Mouse (Mus musculus): ENCODE results near the gene Azgp1. TPM values are rescaled to one million over a fixed set of nuclear protein-coding genes. Genes with fewer than 3 reads are reported as not detected.
A peak's percentile ranks its signal among the peaks of the same experiment; 100 is the strongest.
"Not testable (repeated sequence)": the region's sequence is repeated elsewhere in the genome, so short reads cannot be mapped to it uniquely, and the experiment has no call there.

The Azgp1 gene
- not detected in 2 replicates for polyA plus RNA-seq (2012; ENCODE audit: insufficient read depth, insufficient read length, low replicate concordance, missing spikeins)

- TF ChIP-seq POLR2A (IDR thresholded peaks at IDR 0.05; ENCODE audit: insufficient read depth, low read depth, low read length) (no peak), CTCF (IDR thresholded peaks at IDR 0.05; ENCODE audit: insufficient read depth, low read depth, low read length) (no peak)
- no peak within 1 kb of the TSS for H3K27ac ChIP-seq (ENCODE audit: insufficient read depth, low read depth, low read length)
- WGBS, result 61% methylated on average over 4 of the region's 4 CpGs
Measured at GRCm38 (mm10) chr5:137981300-137981699, at the start of gene Azgp1. Gene Azgp1, plus strand, starts transcription at chr5:137981520.

GRCm38 (mm10) chr5:137933934-137934333, 47.4 kb upstream of the Azgp1 start:
- H3K4me3 ChIP-seq (ENCODE audit: insufficient read depth, low read depth, low read length); H3K4me1 ChIP-seq (ENCODE audit: control insufficient read depth, insufficient read depth, low read length); H3K27ac ChIP-seq (ENCODE audit: insufficient read depth, low read depth, low read length): not testable (repeated sequence)
- WGBS, result 56% methylated on average over 2 of the region's 2 CpGs

More at GRCm38 (mm10) chr5:137981300-137981699, at the start of gene Azgp1:
- H3K4me1 ChIP-seq (ENCODE audit: control insufficient read depth, insufficient read depth, low read length), result no peaks in the 10 kb centered on the region
- H3K4me3 ChIP-seq (ENCODE audit: insufficient read depth, low read depth, low read length), result no peak within 1 kb of the TSS

- 93% methylated on average over 2 of the region's 2 CpGs for WGBS
- no peak overlapping the region for H3K4me3 ChIP-seq (ENCODE audit: insufficient read depth, low read depth, low read length)
- no peaks in the 10 kb centered on the region for H3K4me1 ChIP-seq (ENCODE audit: control insufficient read depth, insufficient read depth, low read length)
- no peak for TF ChIP-seq POLR2A (IDR thresholded peaks at IDR 0.05; ENCODE audit: insufficient read depth, low read depth, low read length)
- no peak for TF ChIP-seq CTCF (IDR thresholded peaks at IDR 0.05; ENCODE audit: insufficient read depth, low read depth, low read length)
- H3K27ac ChIP-seq (ENCODE audit: insufficient read depth, low read depth, low read length), result no peak overlapping the region
Measured at GRCm38 (mm10) chr5:137936486-137936885, 44.8 kb upstream of the Azgp1 start.

GRCm38 (mm10) chr5:137937238-137937637, 44.1 kb upstream of the Azgp1 start:
- no peak overlapping the region for H3K4me3 ChIP-seq (ENCODE audit: insufficient read depth, low read depth, low read length)
- no peak overlapping the region for H3K27ac ChIP-seq (ENCODE audit: insufficient read depth, low read depth, low read length)
- TF ChIP-seq CTCF (IDR thresholded peaks at IDR 0.05; ENCODE audit: insufficient read depth, low read depth, low read length), result no peak
- TF ChIP-seq POLR2A (IDR thresholded peaks at IDR 0.05; ENCODE audit: insufficient read depth, low read depth, low read length), result no peak
- H3K4me1 ChIP-seq (ENCODE audit: control insufficient read depth, insufficient read depth, low read length), result no peaks in the 10 kb centered on the region
- WGBS, result 67% methylated on average over 4 of the region's 4 CpGs

- TF ChIP-seq POLR2A (IDR thresholded peaks at IDR 0.05; ENCODE audit: insufficient read depth, low read depth, low read length) (no peak), CTCF (IDR thresholded peaks at IDR 0.05; ENCODE audit: insufficient read depth, low read depth, low read length) (no peak)
- no peak overlapping the region for H3K4me3 ChIP-seq (ENCODE audit: insufficient read depth, low read depth, low read length)
- 61% methylated on average over 4 of the region's 4 CpGs for WGBS
- H3K27ac ChIP-seq (ENCODE audit: insufficient read depth, low read depth, low read length), result no peak overlapping the region
- H3K4me1 ChIP-seq (ENCODE audit: control insufficient read depth, insufficient read depth, low read length), result no peaks in the 10 kb centered on the region
Measured at GRCm38 (mm10) chr5:137940948-137941347, 40.4 kb upstream of the Azgp1 start.

- Histone ChIP-seq H3K27ac (ENCODE audit: insufficient read depth, low read depth, low read length) (no peak overlapping the region), H3K4me1 (ENCODE audit: control insufficient read depth, insufficient read depth, low read length) (no peaks in the 10 kb centered on the region), H3K4me3 (ENCODE audit: insufficient read depth, low read depth, low read length) (no peak overlapping the region)
- TF ChIP-seq POLR2A (IDR thresholded peaks at IDR 0.05; ENCODE audit: insufficient read depth, low read depth, low read length) (no peak), CTCF (IDR thresholded peaks at IDR 0.05; ENCODE audit: insufficient read depth, low read depth, low read length) (no peak)
- WGBS, result 76% methylated on average over 1 of the region's 1 CpGs
Measured at GRCm38 (mm10) chr5:137943133-137943532, 38.2 kb upstream of the Azgp1 start.

- Histone ChIP-seq H3K4me1 (ENCODE audit: control insufficient read depth, insufficient read depth, low read length) (no peaks in the 10 kb centered on the region), H3K4me3 (ENCODE audit: insufficient read depth, low read depth, low read length) (no peak overlapping the region), H3K27ac (ENCODE audit: insufficient read depth, low read depth, low read length) (no peak overlapping the region)
- TF ChIP-seq POLR2A (IDR thresholded peaks at IDR 0.05; ENCODE audit: insufficient read depth, low read depth, low read length) (no peak), CTCF (IDR thresholded peaks at IDR 0.05; ENCODE audit: insufficient read depth, low read depth, low read length) (no peak)
Measured at GRCm38 (mm10) chr5:137947303-137947702, 34.0 kb upstream of the Azgp1 start.

GRCm38 (mm10) chr5:137951218-137951617, 30.1 kb upstream of the Azgp1 start:
- TF ChIP-seq POLR2A (IDR thresholded peaks at IDR 0.05; ENCODE audit: insufficient read depth, low read depth, low read length), result no peak
- TF ChIP-seq CTCF (IDR thresholded peaks at IDR 0.05; ENCODE audit: insufficient read depth, low read depth, low read length), result no peak
- Histone ChIP-seq H3K4me1 (ENCODE audit: control insufficient read depth, insufficient read depth, low read length) (no peaks in the 10 kb centered on the region), H3K4me3 (ENCODE audit: insufficient read depth, low read depth, low read length) (no peak overlapping the region), H3K27ac (ENCODE audit: insufficient read depth, low read depth, low read length) (no peak overlapping the region)
- 35% methylated on average over 6 of the region's 6 CpGs for WGBS

GRCm38 (mm10) chr5:137956404-137956803, 24.9 kb upstream of the Azgp1 start:
- Histone ChIP-seq H3K4me1 (ENCODE audit: control insufficient read depth, insufficient read depth, low read length) (no peaks in the 10 kb centered on the region), H3K4me3 (ENCODE audit: insufficient read depth, low read depth, low read length) (no peak overlapping the region), H3K27ac (ENCODE audit: insufficient read depth, low read depth, low read length) (no peak overlapping the region)
- WGBS, result 89% methylated on average over 3 of the region's 3 CpGs
- no peak for TF ChIP-seq CTCF (IDR thresholded peaks at IDR 0.05; ENCODE audit: insufficient read depth, low read depth, low read length)
- TF ChIP-seq POLR2A (IDR thresholded peaks at IDR 0.05; ENCODE audit: insufficient read depth, low read depth, low read length), result no peak

GRCm38 (mm10) chr5:137962945-137963344, 18.4 kb upstream of the Azgp1 start, which contains the start of gene Gjc3:
Gene Gjc3, minus strand, starts transcription at chr5:137963098.
- peak within 1 kb of the TSS; percentile 7; the same call in 1 of the 2 replicates for H3K4me3 ChIP-seq (ENCODE audit: insufficient read depth, low read depth, low read length)
- peak within 1 kb of the TSS; percentile 42; the same call in 1 of the 2 replicates for H3K27ac ChIP-seq (ENCODE audit: insufficient read depth, low read depth, low read length)
- no peaks in the 10 kb centered on the region for H3K4me1 ChIP-seq (ENCODE audit: control insufficient read depth, insufficient read depth, low read length)
- 56% methylated on average over 8 of the region's 8 CpGs for WGBS
- TF ChIP-seq CTCF (IDR thresholded peaks at IDR 0.05; ENCODE audit: insufficient read depth, low read depth, low read length), result no peak
- no peak for TF ChIP-seq POLR2A (IDR thresholded peaks at IDR 0.05; ENCODE audit: insufficient read depth, low read depth, low read length)

Data from olfactory bulb, adult 2 months (tissue).